Mouse (Mus musculus) C2C12 (cell line): ENCODE measurements around the gene Sdhaf1.

ENCODE experiments used
- CTCF ChIP-seq: IDR thresholded peaks from one replicate; pipeline ENCODE4 v1.5.1; 2011; ENCODE audit not compliant: control insufficient read depth, insufficient read depth, insufficient read length
- MAX ChIP-seq: IDR thresholded peaks from one replicate; pipeline ENCODE4 v1.6.1; 2011; ENCODE audit warnings: mild to moderate bottlenecking, control low read depth

- TF ChIP-seq CTCF: no peak
- TF ChIP-seq MAX: no peak
These were observed 9.7 kb upstream of the Sdhaf1 start for GRCm38 (mm10) chr7:30333436-30333835.
